Mouse (Mus musculus): ENCODE results near the gene Kcnd3. TPM values are rescaled to one million over a fixed set of nuclear protein-coding genes. Genes with fewer than 3 reads are reported as not detected.

Kcnd3 gene
- polyA plus RNA-seq, 1 experiment from 2014 or later, result 4.6 TPM

- WGBS, result 59% methylated on average over 8 of the region's 8 CpGs
- 0 out of 2 replicates have a peak, but pooled peaks have one; percentile 48 for ATAC-seq (ENCODE audit: low read depth)
- H3K4me1 ChIP-seq (replicated peaks), result peaks cover 52% of the 10 kb centered on the region
Observed at GRCm38 (mm10) chr3:105568403-105568802, 116.3 kb downstream of the Kcnd3 start.

GRCm38 (mm10) chr3:105568851-105569250, 116.7 kb downstream of the Kcnd3 start:
- H3K9ac ChIP-seq, result no peak overlapping the region
- H3K9me3 ChIP-seq, result no peaks in the 10 kb centered on the region
- peak overlapping the region; percentile 74 for H3K27ac ChIP-seq (replicated peaks)
- H3K27me3 ChIP-seq, result no peaks in the 10 kb centered on the region
- H3K4me1 ChIP-seq (replicated peaks), result peaks cover 52% of the 10 kb centered on the region
- H3K36me3 ChIP-seq, result no peaks in the 10 kb centered on the region
- 0 out of 2 replicates have a peak overlapping the region, but pooled peaks have one; percentile 20 for H3K4me2 ChIP-seq
- 69% methylated on average over 9 of the region's 9 CpGs for WGBS
- H3K4me3 ChIP-seq, result no peak overlapping the region
- ATAC-seq (ENCODE audit: low read depth), result 0 out of 2 replicates have a peak, but pooled peaks have one; percentile 5

More at GRCm38 (mm10) chr3:105568403-105568802, 116.3 kb downstream of the Kcnd3 start:
- Histone ChIP-seq H3K27me3 (no peaks in the 10 kb centered on the region), H3K27ac (replicated peaks) (peak overlapping the region; percentile 74), H3K9ac (no peak overlapping the region), H3K36me3 (no peaks in the 10 kb centered on the region), H3K4me2 (no peak overlapping the region), H3K9me3 (no peaks in the 10 kb centered on the region), H3K4me3 (no peak overlapping the region)

- no peak overlapping the region for H3K4me3 ChIP-seq
- no peaks in the 10 kb centered on the region for H3K27me3 ChIP-seq
- H3K4me1 ChIP-seq (replicated peaks), result peaks cover 52% of the 10 kb centered on the region
- peak; percentile 38 for ATAC-seq (ENCODE audit: low read depth)
- H3K4me2 ChIP-seq, result peak overlapping the region; percentile 20; the same call in 1 of the 2 replicates
- no peaks in the 10 kb centered on the region for H3K36me3 ChIP-seq
- 30% methylated on average over 6 of the region's 6 CpGs for WGBS
- peak overlapping the region; percentile 74 for H3K27ac ChIP-seq (replicated peaks)
- no peaks in the 10 kb centered on the region for H3K9me3 ChIP-seq
- H3K9ac ChIP-seq, result no peak overlapping the region
Observed at GRCm38 (mm10) chr3:105569310-105569752, 117.2 kb downstream of the Kcnd3 start.

GRCm38 (mm10) chr3:105569950-105570349, 117.8 kb downstream of the Kcnd3 start:
- H3K27me3 ChIP-seq, result no peaks in the 10 kb centered on the region
- no peak for ATAC-seq (ENCODE audit: low read depth)
- H3K27ac ChIP-seq (replicated peaks), result peak overlapping the region; percentile 74; the same call in 1 of the 2 replicates
- H3K36me3 ChIP-seq, result no peaks in the 10 kb centered on the region
- no peak overlapping the region for H3K4me3 ChIP-seq
- no peaks in the 10 kb centered on the region for H3K9me3 ChIP-seq
- no peak overlapping the region for H3K9ac ChIP-seq
- peaks cover 52% of the 10 kb centered on the region for H3K4me1 ChIP-seq (replicated peaks)
- 76% methylated on average over 9 of the region's 9 CpGs for WGBS
- no peak overlapping the region for H3K4me2 ChIP-seq

- no peak overlapping the region for H3K4me3 ChIP-seq
- WGBS, result 45% methylated on average over 3 of the region's 3 CpGs
- no peaks in the 10 kb centered on the region for H3K27me3 ChIP-seq
- no peaks in the 10 kb centered on the region for H3K9me3 ChIP-seq
- H3K27ac ChIP-seq (replicated peaks), result no peak overlapping the region
- no peak overlapping the region for H3K4me2 ChIP-seq
- H3K9ac ChIP-seq, result no peak overlapping the region
- peaks cover 52% of the 10 kb centered on the region for H3K4me1 ChIP-seq (replicated peaks)
- H3K36me3 ChIP-seq, result no peaks in the 10 kb centered on the region
- ATAC-seq (ENCODE audit: low read depth), result no peak
Observed at GRCm38 (mm10) chr3:105570818-105571217, 118.7 kb downstream of the Kcnd3 start.

GRCm38 (mm10) chr3:105571944-105572343, 119.8 kb downstream of the Kcnd3 start:
- Histone ChIP-seq H3K9me3 (no peaks in the 10 kb centered on the region), H3K27ac (replicated peaks) (no peak overlapping the region), H3K4me1 (replicated peaks) (peaks cover 44% of the 10 kb centered on the region), H3K4me2 (no peak overlapping the region), H3K36me3 (no peaks in the 10 kb centered on the region), H3K27me3 (no peaks in the 10 kb centered on the region), H3K9ac (no peak overlapping the region), H3K4me3 (no peak overlapping the region)
- ATAC-seq (ENCODE audit: low read depth), result no peak
- WGBS, result 71% methylated on average over 1 of the region's 1 CpGs

- peaks cover 32% of the 10 kb centered on the region for H3K4me1 ChIP-seq (replicated peaks)
- WGBS, result 85% methylated on average over 2 of the region's 2 CpGs
- no peak for ATAC-seq (ENCODE audit: low read depth)
- H3K4me3 ChIP-seq, result no peak overlapping the region
- no peaks in the 10 kb centered on the region for H3K9me3 ChIP-seq
- no peak overlapping the region for H3K27ac ChIP-seq (replicated peaks)
- H3K36me3 ChIP-seq, result no peaks in the 10 kb centered on the region
- H3K4me2 ChIP-seq, result no peak overlapping the region
- no peak overlapping the region for H3K9ac ChIP-seq
- no peaks in the 10 kb centered on the region for H3K27me3 ChIP-seq
Observed at GRCm38 (mm10) chr3:105573156-105573555, 121.0 kb downstream of the Kcnd3 start.

GRCm38 (mm10) chr3:105578320-105578719, 126.2 kb downstream of the Kcnd3 start:
- no peaks in the 10 kb centered on the region for H3K27me3 ChIP-seq
- no peak overlapping the region for H3K4me2 ChIP-seq
- no peak overlapping the region for H3K4me3 ChIP-seq
- no peak for ATAC-seq (ENCODE audit: low read depth)
- H3K36me3 ChIP-seq, result no peaks in the 10 kb centered on the region
- no peak overlapping the region for H3K9ac ChIP-seq
- H3K9me3 ChIP-seq, result no peaks in the 10 kb centered on the region
- WGBS, result 76% methylated on average over 3 of the region's 3 CpGs
- 0 out of 2 replicates have a peak, but pooled peaks cover 7% of the 10 kb centered on the region for H3K4me1 ChIP-seq (replicated peaks)
- H3K27ac ChIP-seq (replicated peaks), result no peak overlapping the region

GRCm38 (mm10) chr3:105581119-105581518, 129.0 kb downstream of the Kcnd3 start:
- no peak for ATAC-seq (ENCODE audit: low read depth)
- no peaks in the 10 kb centered on the region for H3K27me3 ChIP-seq
- no peaks in the 10 kb centered on the region for H3K9me3 ChIP-seq
- H3K9ac ChIP-seq, result no peak overlapping the region
- H3K27ac ChIP-seq (replicated peaks), result no peak overlapping the region
- H3K4me2 ChIP-seq, result no peak overlapping the region
- peaks cover 15% of the 10 kb centered on the region for H3K4me1 ChIP-seq (replicated peaks)
- no peak overlapping the region for H3K4me3 ChIP-seq
- no peaks in the 10 kb centered on the region for H3K36me3 ChIP-seq
- WGBS, result 74% methylated on average over 6 of the region's 6 CpGs

- no peaks in the 10 kb centered on the region for H3K9me3 ChIP-seq
- 17% methylated on average over 4 of the region's 4 CpGs for WGBS
- peak; percentile 63 for ATAC-seq (ENCODE audit: low read depth)
- no peak overlapping the region for H3K4me3 ChIP-seq
- H3K4me1 ChIP-seq (replicated peaks), result peaks cover 22% of the 10 kb centered on the region
- H3K27ac ChIP-seq (replicated peaks), result no peak overlapping the region
- no peak overlapping the region for H3K4me2 ChIP-seq
- H3K36me3 ChIP-seq, result no peaks in the 10 kb centered on the region
- no peaks in the 10 kb centered on the region for H3K27me3 ChIP-seq
- H3K9ac ChIP-seq, result no peak overlapping the region
Observed at GRCm38 (mm10) chr3:105585734-105586159, 133.6 kb downstream of the Kcnd3 start.

- Histone ChIP-seq H3K9me3 (no peaks in the 10 kb centered on the region), H3K4me2 (no peak overlapping the region), H3K4me1 (replicated peaks) (peaks cover 27% of the 10 kb centered on the region), H3K27ac (replicated peaks) (peak overlapping the region; percentile 83), H3K36me3 (no peaks in the 10 kb centered on the region), H3K27me3 (no peaks in the 10 kb centered on the region), H3K9ac (no peak overlapping the region), H3K4me3 (no peak overlapping the region)
- 47% methylated on average over 15 of the region's 15 CpGs for WGBS
- peak; percentile 66 for ATAC-seq (ENCODE audit: low read depth)
Observed at GRCm38 (mm10) chr3:105590056-105590672, 138.0 kb downstream of the Kcnd3 start.

GRCm38 (mm10) chr3:105591766-105592165, 139.6 kb downstream of the Kcnd3 start:
- ATAC-seq (ENCODE audit: low read depth), result no peak
- WGBS, result 97% methylated on average over 1 of the region's 1 CpGs
- Histone ChIP-seq H3K27me3 (no peaks in the 10 kb centered on the region), H3K36me3 (no peaks in the 10 kb centered on the region), H3K27ac (replicated peaks) (no peak overlapping the region), H3K4me1 (replicated peaks) (peaks cover 17% of the 10 kb centered on the region), H3K9me3 (no peaks in the 10 kb centered on the region), H3K4me2 (no peak overlapping the region), H3K9ac (no peak overlapping the region), H3K4me3 (no peak overlapping the region)

GRCm38 (mm10) chr3:105592246-105592645, 140.1 kb downstream of the Kcnd3 start:
- H3K4me3 ChIP-seq, result no peak overlapping the region
- 82% methylated on average over 2 of the region's 2 CpGs for WGBS
- no peak for ATAC-seq (ENCODE audit: low read depth)
- H3K9ac ChIP-seq, result no peak overlapping the region
- no peaks in the 10 kb centered on the region for H3K9me3 ChIP-seq
- H3K27me3 ChIP-seq, result no peaks in the 10 kb centered on the region
- H3K4me2 ChIP-seq, result no peak overlapping the region
- no peak overlapping the region for H3K27ac ChIP-seq (replicated peaks)
- H3K4me1 ChIP-seq (replicated peaks), result peaks cover 17% of the 10 kb centered on the region
- H3K36me3 ChIP-seq, result no peaks in the 10 kb centered on the region

Measured in neural tube, embryonic 13.5 days (tissue).